Mouse (Mus musculus): ENCODE measurements at regions not wholly inside any gene's neighbourhood (a gene's known extent, or its start where the extent isn't known, plus 50 kb on each side); places are given as distances from the start of the nearest gene placed in this dataset.

GRCm38 (mm10) chr10:84087929-84088328, 352.5 kb downstream of the Nuak1 start:
- no peak for DNase-seq (ENCODE audit: low read depth, low spot score)

GRCm38 (mm10) chr10:84088799-84089778, 351.3 kb downstream of the Nuak1 start:
- peak; percentile 25 for DNase-seq (ENCODE audit: low read depth, low spot score)

- no peak for DNase-seq (ENCODE audit: low read depth, low spot score)
Measured at GRCm38 (mm10) chr10:84093919-84094318, 346.5 kb downstream of the Nuak1 start.

GRCm38 (mm10) chr10:84097196-84097595, 343.2 kb downstream of the Nuak1 start:
- DNase-seq (ENCODE audit: low read depth, low spot score) = no peak

GRCm38 (mm10) chr10:84103985-84104384, 336.4 kb downstream of the Nuak1 start:
- DNase-seq (ENCODE audit: low read depth, low spot score) = no peak

GRCm38 (mm10) chr10:84104556-84104955, 335.8 kb downstream of the Nuak1 start:
- DNase-seq (ENCODE audit: low read depth, low spot score) = no peak

- no peak for DNase-seq (ENCODE audit: low read depth, low spot score)
Measured at GRCm38 (mm10) chr10:84109680-84110371, 330.6 kb downstream of the Nuak1 start.

- peak; percentile 23 for DNase-seq (ENCODE audit: low read depth, low spot score)
Measured at GRCm38 (mm10) chr10:84110372-84110985, 329.9 kb downstream of the Nuak1 start.

GRCm38 (mm10) chr10:84111502-84111901, 328.9 kb downstream of the Nuak1 start:
- no peak for DNase-seq (ENCODE audit: low read depth, low spot score)

GRCm38 (mm10) chr10:84111909-84112308, 328.5 kb downstream of the Nuak1 start:
- DNase-seq (ENCODE audit: low read depth, low spot score) = no peak

- DNase-seq (ENCODE audit: low read depth, low spot score) = no peak
Measured at GRCm38 (mm10) chr10:84119952-84120550, 320.3 kb downstream of the Nuak1 start.

- no peak for DNase-seq (ENCODE audit: low read depth, low spot score)
Measured at GRCm38 (mm10) chr10:84137019-84137658, 303.3 kb downstream of the Nuak1 start.

- DNase-seq (ENCODE audit: low read depth, low spot score) = peak; percentile 6
Measured at GRCm38 (mm10) chr10:84142741-84143454, 297.5 kb downstream of the Nuak1 start.

- peak; percentile 58 for DNase-seq (ENCODE audit: low read depth, low spot score)
Measured at GRCm38 (mm10) chr10:84143674-84144343, 296.6 kb downstream of the Nuak1 start.

GRCm38 (mm10) chr10:84144344-84144687, 296.1 kb downstream of the Nuak1 start:
- no peak for DNase-seq (ENCODE audit: low read depth, low spot score)

GRCm38 (mm10) chr10:84147305-84147984, 293.0 kb downstream of the Nuak1 start:
- no peak for DNase-seq (ENCODE audit: low read depth, low spot score)

GRCm38 (mm10) chr10:84163752-84164151, 276.6 kb downstream of the Nuak1 start:
- no peak for DNase-seq (ENCODE audit: low read depth, low spot score)

- DNase-seq (ENCODE audit: low read depth, low spot score) = peak; percentile 12
Measured at GRCm38 (mm10) chr10:84165832-84166567, 274.4 kb downstream of the Nuak1 start.

- peak; percentile 30 for DNase-seq (ENCODE audit: low read depth, low spot score)
Measured at GRCm38 (mm10) chr10:84166568-84166905, 273.9 kb downstream of the Nuak1 start.
